Mouse (Mus musculus) CH12.LX (cell line): ENCODE results near the gene Ldlrad2. TPM values are rescaled to one million over a fixed set of nuclear protein-coding genes. Genes with fewer than 3 reads are reported as not detected.

Experiments used
- DNase-seq: peaks from one replicate; pipeline ENCODE4 v3.0.0-alpha.2; 2013; ENCODE audit errors: extremely low read depth
- H3K27ac ChIP-seq: 2 replicates; pipeline ENCODE4 v1.5.1; 2012; ENCODE audit warnings: low read depth, mild to moderate bottlenecking, control low read depth, moderate library complexity; ENCODE audit not compliant: insufficient read depth
- H3K27me3 ChIP-seq: replicated peaks from 2 replicates; pipeline ENCODE3; 2012; ENCODE audit warnings: inconsistent platforms
- H3K36me3 ChIP-seq, 2 experiments: replicated peaks in 1 of 2; 2 replicates each; pipeline versions ENCODE3 to v1.6.1; 2012; ENCODE audit warnings: inconsistent platforms in 1 of 2, low read length in 1 of 2, mild to moderate bottlenecking in 1 of 2, mixed read lengths in 1 of 2, moderate library complexity in 1 of 2; ENCODE audit not compliant: control insufficient read depth in 1 of 2, insufficient read depth in 1 of 2
- H3K4me1 ChIP-seq, 2 experiments: 2 replicates each; pipeline ENCODE4 v1.6.1; 2012; ENCODE audit warnings: inconsistent platforms in 1 of 2, moderate library complexity in 1 of 2; ENCODE audit not compliant: insufficient read depth in 2 of 2, control insufficient read depth in 1 of 2
- H3K4me2 ChIP-seq: 2 replicates; pipeline ENCODE4 v1.6.1; 2012; ENCODE audit warnings: low read depth, mild to moderate bottlenecking, control low read depth; ENCODE audit not compliant: poor library complexity, insufficient read depth, severe bottlenecking
- H3K4me3 ChIP-seq, 3 experiments: fragments of 150-350 bp in 1 of 3; sonication (generic) in 1 of 3; replicated peaks in 1 of 3; 2 replicates each; pipeline versions ENCODE3 to v1.5.1; 2011 to 2012; ENCODE audit warnings: low read depth in 2 of 3, low read length in 2 of 3, mild to moderate bottlenecking in 2 of 3, moderate library complexity in 2 of 3, control low read depth in 1 of 3, improper control_type of control experiment in 1 of 3, inconsistent platforms in 1 of 3, mixed read lengths in 1 of 3; ENCODE audit not compliant: poor library complexity in 1 of 3
- H3K79me2 ChIP-seq: replicated peaks from 2 replicates; pipeline ENCODE4 v1.6.1; 2012; ENCODE audit warnings: mild to moderate bottlenecking, moderate library complexity; ENCODE audit not compliant: control insufficient read depth, poor library complexity, insufficient read depth, severe bottlenecking; ENCODE audit errors: extremely low read depth
- H3K9ac ChIP-seq: 2 replicates; pipeline ENCODE4 v1.6.1; 2012; ENCODE audit warnings: low read depth, mild to moderate bottlenecking, control low read depth, moderate library complexity; ENCODE audit not compliant: insufficient read depth
- H3K9me3 ChIP-seq: replicated peaks from 2 replicates; pipeline ENCODE3; 2012; ENCODE audit warnings: low read length, inconsistent platforms, mixed read lengths
- BHLHE40 ChIP-seq: IDR thresholded peaks from 2 replicates; pipeline ENCODE4 v1.6.1; 2011; ENCODE audit warnings: mild to moderate bottlenecking, low read depth, low read length, improper control_type of control experiment
- GABPA ChIP-seq: IDR thresholded peaks from 2 replicates; pipeline ENCODE4 v1.6.1; 2012; ENCODE audit warnings: low read depth, low read length, improper control_type of control experiment, inconsistent platforms; ENCODE audit not compliant: insufficient replicate concordance
- IRF4 ChIP-seq: IDR thresholded peaks from 2 replicates; pipeline ENCODE4 v1.6.1; 2014; ENCODE audit warnings: low read depth, mild to moderate bottlenecking, inconsistent platforms, low read length, improper control_type of control experiment
- JUN ChIP-seq: IDR thresholded peaks from 2 replicates; pipeline ENCODE4 v1.6.1; 2011; ENCODE audit warnings: low read depth, mild to moderate bottlenecking, low read length, improper control_type of control experiment, moderate library complexity; ENCODE audit not compliant: insufficient read depth
- JUND ChIP-seq: conservative IDR thresholded peaks from 2 replicates; pipeline ENCODE4 v1.6.1; 2011; ENCODE audit warnings: low read depth, low read length, improper control_type of control experiment
- KAT2A ChIP-seq: IDR thresholded peaks from 2 replicates; pipeline ENCODE4 v1.6.1; 2012; ENCODE audit warnings: low read length, improper control_type of control experiment, inconsistent platforms; ENCODE audit not compliant: insufficient replicate concordance
- MAX ChIP-seq: IDR thresholded peaks from 2 replicates; pipeline ENCODE4 v1.6.1; 2011; ENCODE audit warnings: low read length, improper control_type of control experiment
- MAZ ChIP-seq: IDR thresholded peaks from 2 replicates; pipeline ENCODE4 v1.6.1; 2012; ENCODE audit warnings: low read depth, mild to moderate bottlenecking, inconsistent platforms, low read length, improper control_type of control experiment, moderate library complexity
- MXI1 ChIP-seq: IDR thresholded peaks from 2 replicates; pipeline ENCODE4 v1.6.1; 2011; ENCODE audit warnings: mild to moderate bottlenecking, low read depth, low read length, improper control_type of control experiment
- NELFE ChIP-seq: IDR thresholded peaks from 2 replicates; pipeline ENCODE4 v1.6.1; 2011; ENCODE audit warnings: low read depth, low read length, improper control_type of control experiment
- NRF1 ChIP-seq: IDR thresholded peaks from 2 replicates; pipeline ENCODE4 v1.6.1; 2014; ENCODE audit warnings: low read depth, mild to moderate bottlenecking, inconsistent platforms, low read length, improper control_type of control experiment, moderate library complexity
- RCOR1 ChIP-seq: conservative IDR thresholded peaks from 2 replicates; pipeline ENCODE4 v1.6.1; 2012; ENCODE audit warnings: low read depth, mild to moderate bottlenecking, inconsistent platforms, low read length, improper control_type of control experiment
- SIN3A ChIP-seq: IDR thresholded peaks from 2 replicates; pipeline ENCODE4 v1.6.1; 2012; ENCODE audit warnings: low read length, improper control_type of control experiment, inconsistent platforms
- SMC3 ChIP-seq: IDR thresholded peaks from 2 replicates; pipeline ENCODE4 v1.6.1; 2011; ENCODE audit warnings: low read depth, low read length, improper control_type of control experiment
- UBTF ChIP-seq: IDR thresholded peaks from 2 replicates; pipeline ENCODE4 v1.6.1; 2012; ENCODE audit warnings: low read depth, mild to moderate bottlenecking, inconsistent platforms, low read length, improper control_type of control experiment, moderate library complexity
- ZC3H11A ChIP-seq: IDR thresholded peaks from 2 replicates; pipeline ENCODE4 v1.6.1; 2012; ENCODE audit warnings: low read depth, mild to moderate bottlenecking, inconsistent platforms, low read length, improper control_type of control experiment
- ZNF384 ChIP-seq: IDR thresholded peaks from 2 replicates; pipeline ENCODE4 v1.6.1; 2012; ENCODE audit warnings: low read depth, low read length, improper control_type of control experiment, inconsistent platforms
- dilution Hi-C: fragments of 300-500 bp; cut with MboI; formaldehyde crosslinking; loops from 2 replicates; pipeline ENCODE4 v1.14.3; 2020; ENCODE audit warnings: low sequenced_read_pairs; ENCODE audit not compliant: extremely low pct_unique_long_range_greater_than_20kb, extremely low pct_ligation_motif_present
- in situ Hi-C: fragments of 300-500 bp; cut with MboI; formaldehyde crosslinking; loops from 3 replicates; pipeline ENCODE4 v1.14.3; 2019; ENCODE audit warnings: low sequenced_read_pairs, low pct_ligation_motif_present, low pct_unique_long_range_greater_than_20kb, mixed read lengths
- polyA plus RNA-seq: library from polyadenylated mRNA; unstranded; fragments of >175 nt; gene quantifications from 2 replicates; pipeline ENCODE4 v1.2.1, GENCODE M21; 2012; ENCODE audit warnings: low read depth; ENCODE audit not compliant: insufficient read length
- total RNA-seq, 2 experiments: library from RNA; depleted of rRNA; stranded (reverse); fragments of 300-350 nt in 1 of 2; fragments of >200 nt in 1 of 2; gene quantifications; 2 replicates each; pipeline ENCODE4 v1.2.3; 2012 to 2014

Gene Ldlrad2
- total and polyA plus RNA-seq, 3 experiments, result not detected

DNA sequence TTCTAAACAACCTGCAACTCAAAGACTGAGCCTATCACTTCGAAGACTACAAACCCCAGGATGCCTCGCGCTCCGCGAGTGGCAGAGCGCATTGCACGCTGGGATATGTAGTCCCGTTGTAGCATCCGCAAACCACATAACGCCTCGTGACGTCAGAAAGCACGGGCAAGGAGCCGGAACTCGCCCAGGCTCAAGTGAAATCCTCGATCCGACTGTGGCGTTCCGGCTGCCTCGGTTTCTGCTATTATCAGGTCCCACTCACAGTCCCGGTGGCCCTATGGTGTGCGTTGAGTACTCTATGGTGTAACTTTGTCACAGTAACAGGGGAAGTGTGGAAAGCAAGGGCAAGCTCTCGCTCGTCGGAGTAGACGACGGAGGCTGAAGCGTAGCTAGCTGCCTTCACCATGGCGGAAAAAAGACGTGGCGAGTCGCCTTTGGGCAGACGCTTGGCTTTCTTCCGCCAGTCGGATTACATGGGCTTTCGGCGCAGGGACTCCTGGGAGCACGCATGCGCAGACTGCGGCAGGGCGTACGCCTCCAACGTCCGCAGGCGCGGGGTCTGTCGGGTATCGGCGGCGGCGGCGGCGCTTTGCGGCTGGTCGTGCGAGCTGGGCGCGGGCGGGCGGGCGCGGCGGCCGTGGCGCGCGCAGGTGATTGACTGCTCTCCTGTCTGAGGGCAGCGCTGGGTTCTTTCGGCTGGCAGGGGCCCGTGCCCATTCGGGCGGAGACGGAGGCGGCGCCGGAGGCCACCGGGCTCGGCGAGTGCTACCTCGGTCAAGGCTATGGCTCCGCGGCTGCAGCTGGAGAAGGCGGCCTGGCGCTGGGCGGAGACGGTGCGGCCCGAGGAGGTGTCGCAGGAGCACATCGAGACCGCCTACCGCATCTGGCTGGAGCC is 19.5 kb upstream of the Ldlrad2 start, which contains the start of gene Usp48 (continued):
- TF ChIP-seq KAT2A, result peak; percentile 99

DNA sequence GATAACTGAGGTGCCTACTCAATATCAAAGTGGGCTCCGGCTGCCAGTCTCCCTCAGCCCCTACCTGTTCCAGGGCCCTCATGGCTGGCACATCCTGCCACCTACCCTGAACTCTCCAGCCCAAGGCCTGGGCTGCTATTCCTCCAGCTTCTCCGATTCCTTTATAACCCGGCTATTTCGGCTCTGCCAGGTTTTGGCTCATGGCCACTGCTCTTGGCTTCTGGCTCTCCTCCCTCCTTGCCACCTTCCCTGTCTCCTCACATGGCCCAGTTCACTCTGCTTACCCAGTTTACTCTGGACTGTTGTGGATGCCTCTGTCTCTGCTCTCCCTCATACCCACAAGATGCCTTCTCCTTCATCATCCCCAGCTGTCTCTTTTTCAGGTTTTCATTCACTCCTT is 16.6 kb upstream of the Ldlrad2 start:
- dilution Hi-C loops, result no loop called here
- no peak overlapping the region for H3K9ac ChIP-seq
- DNase-seq, result no peak
- no peak for TF ChIP-seq RCOR1
- no peak for TF ChIP-seq UBTF
- TF ChIP-seq JUND, result no peak
- TF ChIP-seq SMC3, result no peak
- TF ChIP-seq NRF1, result no peak
- no peak for TF ChIP-seq MAX
- no peak for TF ChIP-seq BHLHE40
- TF ChIP-seq MAZ, result no peak
- no peak for TF ChIP-seq MXI1
- TF ChIP-seq, all 38 proteins: peak for 0
- H3K36me3 ChIP-seq, result no peaks in the 10 kb centered on the region
- peaks cover 14% of the 10 kb centered on the region for H3K27me3 ChIP-seq
- peaks cover 2 to 13% of the 10 kb centered on the region in 2 experiments; a peak in 3 of 4 replicates for H3K4me1 ChIP-seq
- H3K4me2 ChIP-seq, result no peak overlapping the region
- no peak overlapping the region for H3K27ac ChIP-seq
- in situ Hi-C loops, result no loop called here
- H3K4me3 ChIP-seq, result no peak overlapping the region
- no peaks in the 10 kb centered on the region for H3K9me3 ChIP-seq
- H3K79me2 ChIP-seq, result peaks cover 16% of the 10 kb centered on the region

DNA sequence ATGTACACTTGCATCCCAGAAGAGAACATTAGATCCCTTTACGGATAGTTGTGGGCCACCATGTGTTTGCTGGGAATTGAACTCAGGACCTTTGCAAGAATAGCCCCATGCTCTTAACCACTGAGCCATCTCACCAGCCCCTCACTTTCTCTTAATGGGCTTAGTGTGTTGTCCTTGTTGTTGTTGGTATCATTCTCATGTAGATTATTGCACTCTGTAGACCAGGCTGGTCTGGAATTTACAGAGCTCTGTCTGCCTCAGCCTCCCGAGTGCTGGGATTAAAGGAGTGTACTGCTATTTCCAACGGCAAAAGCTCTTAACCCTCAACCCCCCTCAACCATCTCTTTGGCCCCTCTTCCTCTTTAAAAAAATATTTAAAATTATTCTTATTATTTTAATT is 15.2 kb upstream of the Ldlrad2 start:
- H3K4me2 ChIP-seq, result no peak overlapping the region
- peaks cover 14% of the 10 kb centered on the region for H3K27me3 ChIP-seq
- in situ Hi-C loops, result no loop called here
- peaks cover 3% of the 10 kb centered on the region; the same call in 1 of the 2 replicates for H3K79me2 ChIP-seq
- TF ChIP-seq SIN3A, result no peak
- no peak for TF ChIP-seq ZNF384
- no peak for TF ChIP-seq MAX
- TF ChIP-seq JUN, result no peak
- TF ChIP-seq IRF4, result no peak
- TF ChIP-seq MAZ, result no peak
- TF ChIP-seq NELFE, result no peak
- no peak for TF ChIP-seq GABPA
- no peak for TF ChIP-seq RCOR1
- TF ChIP-seq ZC3H11A, result no peak
- H3K9ac ChIP-seq, result no peak overlapping the region
- no peak overlapping the region for H3K4me3 ChIP-seq
- H3K4me1 ChIP-seq, result peaks cover 0 to 5% of the 10 kb centered on the region in 2 experiments; a peak in 2 of 4 replicates
- H3K27ac ChIP-seq, result no peak overlapping the region
- no peaks in the 10 kb centered on the region for H3K36me3 ChIP-seq
- no peak for DNase-seq
- H3K9me3 ChIP-seq, result no peaks in the 10 kb centered on the region
- dilution Hi-C loops, result no loop called here
